Mouse (Mus musculus): ENCODE measurements around the gene Hspg2.

DNA sequence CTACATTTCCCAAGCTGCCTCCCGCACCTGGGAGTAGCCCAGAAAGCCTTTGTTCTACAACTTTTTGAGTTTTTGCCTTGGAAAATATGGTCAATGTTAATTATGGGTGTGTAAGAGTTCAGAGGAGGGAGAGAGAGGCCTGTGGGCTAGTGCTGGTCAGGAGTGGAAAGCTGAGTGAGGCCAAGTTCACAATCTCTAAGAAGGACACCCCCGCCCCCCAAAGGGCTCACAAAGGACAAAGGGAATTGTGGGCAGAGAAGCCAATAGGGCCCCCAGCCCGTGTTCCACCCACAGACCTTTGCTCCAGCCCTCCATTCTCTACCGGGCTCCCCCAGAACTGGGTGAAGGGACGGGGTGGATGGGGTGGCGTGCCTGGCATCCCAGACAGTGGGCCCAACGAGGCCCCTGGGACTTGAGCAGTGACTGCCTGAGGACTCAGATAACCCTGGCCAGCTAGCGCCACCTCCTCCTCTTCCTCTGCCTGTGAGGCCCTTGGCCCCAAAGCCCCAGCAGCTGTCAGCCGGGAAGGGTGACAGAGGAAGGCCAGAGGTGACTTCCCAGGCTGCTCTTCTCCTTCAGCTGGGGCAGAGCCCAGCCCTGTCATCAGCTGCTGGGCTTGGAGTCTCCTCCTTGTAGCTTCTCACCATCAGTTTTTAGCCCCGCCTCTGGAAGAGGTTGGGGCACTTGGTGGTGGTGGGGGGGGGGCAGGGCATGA, 18.9 kb downstream of the Hspg2 start:
- no peak for TF ChIP-seq GATA1 (IDR thresholded peaks at IDR 0.05; ENCODE audit: low read length)
- no peak for TF ChIP-seq TAL1 (IDR thresholded peaks at IDR 0.05; ENCODE audit: low read length)
